Mouse (Mus musculus) neural tube, embryonic 14.5 days (tissue): ENCODE results near the gene Tshz2. TPM values are rescaled to one million over a fixed set of nuclear protein-coding genes. Genes with fewer than 3 reads are reported as not detected.
"Not testable (repeated sequence)": the region's sequence is repeated elsewhere in the genome, so short reads cannot be mapped to it uniquely, and the experiment has no call there.

Experiments
- ATAC-seq: fragments of 200-750 bp; cut with Nextera tagmentation; 2 replicates; pipeline ENCODE4 v1.8.0; 2017; ENCODE audit warnings: low read depth, mild to moderate bottlenecking, moderate TSS enrichment, moderate library complexity
- H3K27ac ChIP-seq: fragments of 300-500 bp; sonication (generic); 2 replicates; pipeline ENCODE4 v1.5.1; 2014; ENCODE audit warnings: low read depth, mild to moderate bottlenecking, control low read depth, low read length, moderate library complexity, mixed read lengths
- H3K27me3 ChIP-seq: fragments of 300-500 bp; sonication (generic); 2 replicates; pipeline ENCODE4 v1.6.1; 2014; ENCODE audit warnings: low read length; ENCODE audit not compliant: control insufficient read depth, insufficient read depth
- H3K36me3 ChIP-seq: fragments of 300-500 bp; sonication (generic); 2 replicates; pipeline ENCODE4 v1.6.1; 2014; ENCODE audit warnings: low read length, mixed read lengths; ENCODE audit not compliant: control insufficient read depth, insufficient read depth
- H3K4me1 ChIP-seq: fragments of 300-500 bp; sonication (generic); 2 replicates; pipeline ENCODE4 v1.6.1; 2014; ENCODE audit warnings: low read length; ENCODE audit not compliant: control insufficient read depth, insufficient read depth
- H3K4me2 ChIP-seq: fragments of 300-500 bp; sonication (generic); 2 replicates; pipeline ENCODE4 v1.6.1; 2014; ENCODE audit warnings: mild to moderate bottlenecking, low read depth, low read length, control low read depth
- H3K4me3 ChIP-seq: fragments of 300-500 bp; sonication (generic); 2 replicates; pipeline ENCODE4 v1.5.1; 2014; ENCODE audit warnings: low read depth, low read length, control low read depth, mixed read lengths
- H3K9ac ChIP-seq: fragments of 300-500 bp; sonication (generic); replicated peaks from 2 replicates; pipeline ENCODE4 v1.6.1; 2014; ENCODE audit warnings: low read depth, mild to moderate bottlenecking, control low read depth, low read length, mixed read lengths
- H3K9me3 ChIP-seq: fragments of 300-500 bp; sonication (generic); 2 replicates; pipeline ENCODE4 v1.6.1; 2016; ENCODE audit warnings: low read length; ENCODE audit not compliant: control insufficient read depth
- whole genome bisulfite sequencing: fragments of 180-500 bp; shearing (Covaris S2); extraction: QIAGEN DNeasy Blood & Tissue Kit; methylation state at CpG from one replicate; pipeline ENCODE4 v1.1.7; 2014; 5-methylcytosine and 5-hydroxymethylcytosine counted together
- polyA plus RNA-seq: library from polyadenylated mRNA; unstranded; fragments of >200 nt; fragmentation: Nextera tagmentation; extraction: Ambion mirVana; gene quantifications from 2 replicates; pipeline ENCODE4 v1.2.1, GENCODE M21; 2014

Gene Tshz2
- polyA plus RNA-seq, 1 experiment from 2014 or later, result 54.5 TPM

GRCm38 (mm10) chr2:169854491-169854890 lies 221.7 kb downstream of the Tshz2 start:
- Histone ChIP-seq H3K27me3 (no peaks in the 10 kb centered on the region), H3K36me3 (no peaks in the 10 kb centered on the region), H3K4me3 (no peak overlapping the region), H3K4me2 (no peak overlapping the region), H3K9ac (no peak overlapping the region), H3K4me1 (peaks cover 5% of the 10 kb centered on the region; the same call in 1 of the 2 replicates), H3K9me3 (no peaks in the 10 kb centered on the region), H3K27ac (no peak overlapping the region)
- ATAC-seq, result no peak
- WGBS, result 86% methylated on average over 10 of the region's 11 CpGs

GRCm38 (mm10) chr2:169857041-169857440 lies 224.2 kb downstream of the Tshz2 start:
- H3K27me3 ChIP-seq, H3K4me1 ChIP-seq, ATAC-seq, H3K27ac ChIP-seq, H3K36me3 ChIP-seq, H3K9ac ChIP-seq, H3K4me3 ChIP-seq, H3K9me3 ChIP-seq, H3K4me2 ChIP-seq: not testable (repeated sequence)

- no peaks in the 10 kb centered on the region for H3K9me3 ChIP-seq
- H3K9ac ChIP-seq, result no peak overlapping the region
- H3K27ac ChIP-seq, result no peak overlapping the region
- no peaks in the 10 kb centered on the region for H3K36me3 ChIP-seq
- H3K4me3 ChIP-seq, result no peak overlapping the region
- ATAC-seq, result no peak
- H3K27me3 ChIP-seq, result no peaks in the 10 kb centered on the region
- no peak overlapping the region for H3K4me2 ChIP-seq
- peaks cover 8% of the 10 kb centered on the region; the same call in 1 of the 2 replicates for H3K4me1 ChIP-seq
- WGBS, result 49% methylated on average over 4 of the region's 4 CpGs
Measured at GRCm38 (mm10) chr2:169859078-169859855, 226.5 kb downstream of the Tshz2 start.

DNA sequence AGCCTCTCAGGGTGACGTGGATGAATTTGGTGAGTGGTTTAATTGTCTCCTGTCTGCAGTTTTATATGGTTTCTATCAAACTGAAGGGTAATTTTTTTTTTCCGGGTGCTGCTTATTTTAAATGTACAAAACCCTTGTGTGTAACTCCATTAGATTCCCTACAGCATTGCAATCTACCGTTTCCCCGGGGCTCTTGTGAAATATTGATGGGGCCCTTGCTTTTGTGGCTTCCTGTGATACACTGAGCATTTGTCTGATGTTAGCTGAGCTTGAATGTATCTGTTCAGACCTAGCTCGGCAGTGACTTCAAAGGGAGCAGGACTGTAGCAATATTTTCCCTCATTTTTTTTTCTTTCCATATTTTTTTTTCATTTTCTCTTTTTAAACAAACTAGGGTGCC lies 228.1 kb downstream of the Tshz2 start:
- Histone ChIP-seq H3K4me3 (no peak overlapping the region), H3K27ac (peak overlapping the region; percentile 64; the same call in 1 of the 2 replicates), H3K9me3 (no peaks in the 10 kb centered on the region), H3K4me1 (peaks cover 8% of the 10 kb centered on the region; the same call in 1 of the 2 replicates), H3K9ac (no peak overlapping the region), H3K36me3 (no peaks in the 10 kb centered on the region), H3K4me2 (no peak overlapping the region), H3K27me3 (no peaks in the 10 kb centered on the region)
- no peak for ATAC-seq
- WGBS, result 18% methylated on average over 5 of the region's 5 CpGs

DNA sequence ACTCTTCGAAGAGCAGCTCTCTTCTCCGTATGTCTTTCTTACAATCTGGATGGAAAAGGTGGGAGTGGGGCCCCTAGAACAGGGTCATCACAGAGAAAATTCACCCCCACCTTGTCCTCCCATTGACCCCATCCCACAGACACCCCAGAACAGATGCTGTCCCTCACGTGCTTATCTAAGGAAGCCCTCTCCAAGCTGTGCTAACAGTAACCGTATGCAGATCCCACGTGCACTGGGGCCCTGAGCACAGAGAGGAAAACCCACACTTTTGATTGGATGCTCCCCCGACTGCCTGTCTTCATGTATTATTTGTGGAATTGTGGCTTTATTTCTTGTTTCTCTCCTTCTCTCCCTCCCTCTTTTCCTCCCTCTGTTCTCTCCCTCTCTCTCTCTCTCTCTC lies 229.9 kb downstream of the Tshz2 start:
- no peaks in the 10 kb centered on the region for H3K36me3 ChIP-seq
- H3K4me1 ChIP-seq, result peaks cover 8% of the 10 kb centered on the region; the same call in 1 of the 2 replicates
- no peak overlapping the region for H3K27ac ChIP-seq
- no peak for ATAC-seq
- WGBS, result 68% methylated on average over 6 of the region's 6 CpGs
- H3K4me3 ChIP-seq, result no peak overlapping the region
- no peaks in the 10 kb centered on the region for H3K27me3 ChIP-seq
- no peaks in the 10 kb centered on the region for H3K9me3 ChIP-seq
- no peak overlapping the region for H3K9ac ChIP-seq
- H3K4me2 ChIP-seq, result no peak overlapping the region

- H3K36me3 ChIP-seq, result no peaks in the 10 kb centered on the region
- H3K4me2 ChIP-seq, result no peak overlapping the region
- no peak overlapping the region for H3K27ac ChIP-seq
- H3K4me1 ChIP-seq, result peaks cover 11% of the 10 kb centered on the region; the same call in 1 of the 2 replicates
- H3K9me3 ChIP-seq, result no peaks in the 10 kb centered on the region
- WGBS, result 87% methylated on average over 7 of the region's 7 CpGs
- ATAC-seq, result no peak
- no peak overlapping the region for H3K4me3 ChIP-seq
- no peak overlapping the region for H3K9ac ChIP-seq
- H3K27me3 ChIP-seq, result no peaks in the 10 kb centered on the region
Measured at GRCm38 (mm10) chr2:169869468-169869867, 236.7 kb downstream of the Tshz2 start.

DNA sequence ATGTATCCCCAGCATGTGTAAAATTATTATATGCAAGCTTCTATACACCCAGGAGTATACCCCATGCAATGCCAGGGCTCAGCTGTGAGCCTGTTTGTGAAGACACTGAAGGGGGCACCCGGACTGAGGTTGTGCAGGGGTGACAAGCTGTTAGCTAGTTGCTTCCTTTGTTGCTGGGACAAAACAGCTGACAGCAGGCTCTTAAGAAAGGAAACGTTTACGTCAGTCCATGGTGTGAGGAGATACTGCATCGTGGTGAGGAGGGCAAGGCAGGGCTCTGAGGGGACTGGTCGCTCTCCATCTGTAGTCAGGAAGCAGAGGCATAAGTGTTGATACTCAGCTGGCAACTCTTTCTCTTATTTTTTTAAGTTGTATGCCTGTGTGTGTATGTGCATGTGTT lies 237.7 kb downstream of the Tshz2 start:
- Histone ChIP-seq H3K36me3 (no peaks in the 10 kb centered on the region), H3K27ac (no peak overlapping the region), H3K27me3 (no peaks in the 10 kb centered on the region), H3K4me2 (no peak overlapping the region), H3K4me3 (no peak overlapping the region), H3K4me1 (peaks cover 11% of the 10 kb centered on the region; the same call in 1 of the 2 replicates), H3K9ac (no peak overlapping the region; the same call in 1 of the 2 replicates), H3K9me3 (no peaks in the 10 kb centered on the region)
- WGBS, result 23% methylated on average over 5 of the region's 5 CpGs
- ATAC-seq, result no peak

DNA sequence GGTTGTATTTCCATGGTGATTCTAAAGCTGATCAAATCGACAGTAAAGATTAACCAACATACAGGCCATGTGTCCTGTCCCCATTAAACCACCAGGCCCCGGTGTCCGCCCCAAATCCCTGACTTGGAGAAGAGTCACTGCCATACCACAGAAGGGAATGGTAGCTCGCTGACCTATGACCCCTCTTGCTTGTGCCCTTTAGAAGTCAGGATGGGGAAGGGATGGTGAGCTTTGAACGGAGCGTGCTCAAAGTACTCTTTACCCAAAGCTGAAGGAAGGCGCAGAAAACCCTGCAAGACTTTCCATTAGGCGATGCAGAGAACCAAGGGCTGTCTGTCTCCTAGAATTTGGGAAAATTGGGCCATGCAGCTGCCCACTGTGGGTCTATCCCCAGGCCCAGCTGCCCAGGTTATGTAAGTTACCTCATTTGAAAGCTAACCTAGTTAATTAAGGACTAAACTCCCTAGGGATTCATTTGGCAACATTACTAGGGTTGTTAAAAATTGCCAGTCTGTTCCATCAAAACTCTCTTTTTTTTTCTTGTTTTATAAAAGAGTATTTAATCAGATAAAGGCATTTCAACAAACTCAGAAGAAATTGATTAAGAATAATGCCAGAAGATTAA lies 238.7 kb downstream of the Tshz2 start:
- Histone ChIP-seq H3K36me3 (no peaks in the 10 kb centered on the region), H3K27ac (no peak overlapping the region), H3K9ac (no peak overlapping the region), H3K9me3 (no peaks in the 10 kb centered on the region), H3K27me3 (no peaks in the 10 kb centered on the region), H3K4me3 (no peak overlapping the region), H3K4me2 (no peak overlapping the region), H3K4me1 (peaks cover 14% of the 10 kb centered on the region; the same call in 1 of the 2 replicates)
- WGBS, result 91% methylated on average over 8 of the region's 8 CpGs
- no peak for ATAC-seq

DNA sequence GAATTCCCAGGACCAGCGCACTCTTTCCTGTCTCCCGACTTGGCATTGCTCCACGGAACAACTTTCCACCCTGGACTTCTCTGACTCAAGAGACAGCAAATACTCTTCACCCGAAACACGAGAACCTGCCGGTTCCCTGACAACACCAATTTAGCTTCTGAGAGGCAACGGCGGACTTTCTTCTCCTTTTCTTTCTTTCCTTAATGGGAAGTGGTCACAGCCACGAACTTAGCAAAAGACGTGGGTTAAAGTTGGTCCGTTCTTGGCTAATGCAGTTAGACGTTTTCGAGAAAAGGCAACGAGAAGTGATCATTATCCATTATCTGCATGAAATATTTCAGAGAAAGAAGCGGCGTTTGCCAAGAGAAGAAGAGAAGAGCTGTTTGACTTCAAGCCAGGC lies 240.6 kb downstream of the Tshz2 start:
- Histone ChIP-seq H3K27ac (no peak overlapping the region), H3K4me1 (peaks cover 14% of the 10 kb centered on the region; the same call in 1 of the 2 replicates), H3K4me2 (no peak overlapping the region), H3K9me3 (no peaks in the 10 kb centered on the region), H3K4me3 (no peak overlapping the region), H3K36me3 (no peaks in the 10 kb centered on the region), H3K9ac (no peak overlapping the region), H3K27me3 (no peaks in the 10 kb centered on the region)
- ATAC-seq, result no peak
- WGBS, result 69% methylated on average over 16 of the region's 16 CpGs
